Mouse (Mus musculus) myocyte (in vitro differentiated cells): ENCODE results near the gene Fam163a. TPM values are rescaled to one million over a fixed set of nuclear protein-coding genes. Genes with fewer than 3 reads are reported as not detected.
"Not testable (repeated sequence)": the region's sequence is repeated elsewhere in the genome, so short reads cannot be mapped to it uniquely, and the experiment has no call there.

ENCODE experiments used
- H3K27me3 ChIP-seq: one replicate; pipeline ENCODE4 v1.6.1; 2011; ENCODE audit not compliant: control insufficient read depth, insufficient read depth, insufficient read length
- H3K36me3 ChIP-seq: one replicate; pipeline ENCODE4 v1.6.1; 2011; ENCODE audit not compliant: control insufficient read depth, insufficient read depth
- H3K4me2 ChIP-seq: one replicate; pipeline ENCODE4 v1.6.1; 2011; ENCODE audit warnings: low read depth, control low read depth
- H3K4me3 ChIP-seq: one replicate; pipeline ENCODE4 v1.5.1; 2011; ENCODE audit warnings: mild to moderate bottlenecking, control low read depth, moderate library complexity
- H3K79me2 ChIP-seq: one replicate; pipeline ENCODE4 v1.6.1; 2011; ENCODE audit not compliant: control insufficient read depth, insufficient read depth
- H3ac ChIP-seq: one replicate; pipeline ENCODE4 v1.6.1; 2011; ENCODE audit not compliant: control insufficient read depth, insufficient read length
- CEBPB ChIP-seq: IDR thresholded peaks from 2 replicates; pipeline ENCODE4 v1.6.1; 2011; ENCODE audit warnings: mild to moderate bottlenecking, moderate library complexity; ENCODE audit not compliant: poor library complexity, insufficient read depth, severe bottlenecking
- MAX ChIP-seq: IDR thresholded peaks from one replicate; pipeline ENCODE4 v1.6.1; 2011; ENCODE audit warnings: low read depth, mild to moderate bottlenecking, control low read depth
- MYOD1 ChIP-seq, 3 experiments: IDR thresholded peaks; one replicate each; pipeline ENCODE4 v1.6.1; 2011; ENCODE audit warnings: control low read depth in 2 of 3, low read depth in 2 of 3, mild to moderate bottlenecking in 2 of 3, moderate library complexity in 1 of 3; ENCODE audit not compliant: insufficient read length in 2 of 3, control insufficient read depth in 1 of 3
- MYOG ChIP-seq, 3 experiments: IDR thresholded peaks; one replicate each; pipeline ENCODE4 v1.6.1; 2011; ENCODE audit warnings: control low read depth in 2 of 3, low read depth in 2 of 3, mild to moderate bottlenecking in 2 of 3; ENCODE audit not compliant: insufficient read length in 2 of 3, control insufficient read depth in 1 of 3, insufficient read depth in 1 of 3
- POLR2A ChIP-seq: IDR thresholded peaks from one replicate; pipeline ENCODE4 v1.6.1; 2011; ENCODE audit warnings: low read depth, mild to moderate bottlenecking, control low read depth, moderate library complexity; ENCODE audit not compliant: insufficient read length
- POLR2AphosphoS2 ChIP-seq: IDR thresholded peaks from one replicate; pipeline ENCODE4 v1.6.1; 2011; ENCODE audit warnings: low read depth, control low read depth; ENCODE audit not compliant: insufficient read length
- REST ChIP-seq: IDR thresholded peaks from one replicate; pipeline ENCODE4 v1.6.1; 2011; ENCODE audit warnings: mild to moderate bottlenecking, control low read depth, moderate library complexity; ENCODE audit not compliant: insufficient read depth, insufficient read length
- SRF ChIP-seq: IDR thresholded peaks from one replicate; pipeline ENCODE4 v1.6.1; 2011; ENCODE audit warnings: low read depth; ENCODE audit not compliant: control insufficient read depth, insufficient read length
- TCF12 ChIP-seq: IDR thresholded peaks from one replicate; pipeline ENCODE4 v1.6.1; 2011; ENCODE audit warnings: mild to moderate bottlenecking, control low read depth; ENCODE audit not compliant: poor library complexity, insufficient read depth, severe bottlenecking
- TCF3 ChIP-seq: IDR thresholded peaks from one replicate; pipeline ENCODE4 v1.6.1; 2011; ENCODE audit warnings: low read depth, control low read depth; ENCODE audit not compliant: insufficient read length
- USF1 ChIP-seq: IDR thresholded peaks from one replicate; pipeline ENCODE4 v1.6.1; 2011; ENCODE audit warnings: low read depth, mild to moderate bottlenecking, control low read depth, moderate library complexity
- polyA plus RNA-seq: library from polyadenylated mRNA; unstranded; fragments of >200 nt; fragmentation: generic; extraction: Trizol; gene quantifications from one replicate; pipeline ENCODE4 v1.2.1, GENCODE M21; 2012; ENCODE audit warnings: missing spikeins

Gene Fam163a
- polyA plus RNA-seq, 1 experiment: not detected

GRCm38 (mm10) chr1:156043027-156043426 lies 161.8 kb downstream of the Fam163a start:
- no peak overlapping the region for H3ac ChIP-seq
- TF ChIP-seq SRF (peak; percentile 84), MAX (no peak), CEBPB (no peak)
- no peak overlapping the region for H3K4me3 ChIP-seq
- peaks cover 30% of the 10 kb centered on the region for H3K36me3 ChIP-seq
- H3K4me2 ChIP-seq: peak overlapping the region; percentile 88
- H3K79me2 ChIP-seq: peaks cover 94% of the 10 kb centered on the region
- no peaks in the 10 kb centered on the region for H3K27me3 ChIP-seq

- no peaks in the 10 kb centered on the region for H3K27me3 ChIP-seq
- no peak overlapping the region for H3K4me3 ChIP-seq
- TF ChIP-seq MYOD1 (IDR thresholded peaks at IDR 0.05; ENCODE audit: control insufficient read depth in 1 of 3, insufficient read length in 2 of 3, low read depth in 2 of 3) (no peak), TCF3 (no peak), MYOG (IDR thresholded peaks at IDR 0.05; ENCODE audit: control insufficient read depth in 1 of 3, insufficient read depth in 1 of 3, insufficient read length in 2 of 3, low read depth in 2 of 3) (no peak), SRF (no peak), REST (no peak), TCF12 (no peak), MAX (no peak), POLR2AphosphoS2 (no peak), USF1 (no peak), POLR2A (no peak)
- peaks cover 26% of the 10 kb centered on the region for H3K36me3 ChIP-seq
- no peak overlapping the region for H3ac ChIP-seq
- peaks cover 94% of the 10 kb centered on the region for H3K79me2 ChIP-seq
- peak overlapping the region; percentile 88 for H3K4me2 ChIP-seq
These were observed 162.3 kb downstream of the Fam163a start for GRCm38 (mm10) chr1:156042481-156042880.

DNA sequence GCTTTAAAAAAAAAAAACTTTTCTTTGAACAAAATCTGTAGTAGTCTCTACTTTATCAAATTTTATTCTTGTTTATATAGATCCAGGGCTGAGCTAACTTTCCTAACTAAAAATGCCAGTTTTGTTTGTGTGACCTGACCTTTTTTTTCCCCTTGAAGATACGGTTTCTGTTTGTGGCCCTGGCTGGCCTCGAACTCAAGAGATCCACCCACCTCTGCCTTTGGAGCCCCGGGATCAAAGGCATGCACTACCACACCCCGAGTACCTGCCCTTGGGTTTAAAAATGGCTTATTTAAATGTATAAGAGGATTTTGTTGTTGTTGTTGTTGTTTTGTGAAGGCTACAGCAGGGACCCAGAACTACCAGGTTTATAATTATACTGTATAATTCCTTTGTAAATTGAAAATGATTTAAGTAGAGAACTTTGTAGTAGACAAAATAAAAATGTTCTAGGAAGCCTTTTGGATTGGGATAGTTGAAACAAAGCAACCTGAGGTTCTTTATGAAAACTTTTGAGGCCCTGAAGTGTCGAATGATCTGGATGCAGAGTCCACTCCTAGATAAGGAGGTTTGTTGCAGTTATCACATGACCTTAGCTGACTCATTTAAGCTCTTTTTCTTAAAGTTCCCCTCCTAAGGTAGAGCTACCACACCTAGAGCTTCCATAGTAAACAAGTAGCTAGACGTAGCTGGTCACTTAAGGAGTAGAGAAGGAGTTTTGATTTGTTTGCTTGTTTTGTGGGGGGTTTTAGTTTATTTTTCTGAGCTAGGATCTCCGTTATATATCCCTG lies 163.2 kb downstream of the Fam163a start:
- Histone ChIP-seq H3ac (no peak overlapping the region), H3K27me3 (no peaks in the 10 kb centered on the region), H3K36me3 (peaks cover 21% of the 10 kb centered on the region), H3K4me3 (peak overlapping the region; percentile 52), H3K79me2 (peaks cover 93% of the 10 kb centered on the region), H3K4me2 (peak overlapping the region; percentile 88)
- TF ChIP-seq USF1 (peak; percentile 22), MAX (no peak)

GRCm38 (mm10) chr1:156040731-156041401 lies 164.0 kb downstream of the Fam163a start:
- Histone ChIP-seq H3K36me3 (peaks cover 21% of the 10 kb centered on the region), H3K79me2 (peaks cover 89% of the 10 kb centered on the region), H3ac (no peak overlapping the region), H3K27me3 (no peaks in the 10 kb centered on the region), H3K4me2 (peak overlapping the region; percentile 88), H3K4me3 (peak overlapping the region; percentile 52)
- TF ChIP-seq MYOD1 (IDR thresholded peaks at IDR 0.05; ENCODE audit: control insufficient read depth in 1 of 3, insufficient read length in 2 of 3, low read depth in 2 of 3) (no peak), REST (peak; percentile 26), POLR2AphosphoS2 (peak; percentile 98), USF1 (peak; percentile 90), POLR2A (peak; percentile 96)

DNA sequence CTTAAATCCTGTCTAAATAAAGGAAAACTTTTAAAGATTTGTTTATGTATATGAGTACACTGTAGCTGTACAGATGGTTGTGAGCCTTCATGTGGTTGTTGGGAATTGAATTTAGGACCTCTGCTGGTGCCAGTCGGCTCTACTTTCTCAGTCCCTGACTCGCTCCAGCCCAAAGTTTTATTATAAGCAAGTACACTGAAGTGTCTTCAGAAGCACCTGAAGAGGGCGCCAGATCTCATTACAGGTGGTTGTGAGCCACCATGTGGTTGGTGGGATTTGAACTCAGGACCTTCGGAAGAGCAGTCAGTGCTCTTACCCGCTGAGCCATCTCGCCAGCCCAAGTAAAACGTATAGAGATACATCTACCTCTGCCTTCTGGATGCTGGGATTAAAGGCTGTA lies 164.8 kb downstream of the Fam163a start:
- Histone ChIP-seq H3K36me3 (peaks cover 19% of the 10 kb centered on the region), H3K79me2 (peaks cover 81% of the 10 kb centered on the region)
- not testable (repeated sequence) for H3K4me3 ChIP-seq, H3K4me2 ChIP-seq, H3K27me3 ChIP-seq, H3ac ChIP-seq

GRCm38 (mm10) chr1:156037144-156037583 lies 167.7 kb downstream of the Fam163a start:
- Histone ChIP-seq H3K4me3 (peak overlapping the region; percentile 75), H3K27me3 (no peaks in the 10 kb centered on the region), H3K79me2 (peaks cover 61% of the 10 kb centered on the region), H3K36me3 (no peaks in the 10 kb centered on the region), H3K4me2 (peak overlapping the region; percentile 87), H3ac (peak overlapping the region; percentile 40)
- TF ChIP-seq CEBPB: no peak
- TF ChIP-seq POLR2A: peak; percentile 21
